Mouse (Mus musculus): ENCODE measurements around the gene Ints4. TPM values are rescaled to one million over a fixed set of nuclear protein-coding genes. Genes with fewer than 3 reads are reported as not detected.

Gene Ints4
- polyA plus RNA-seq, 1 experiment from 2014 or later, result 49.8 TPM

Other genes starting within 250 kb of the Ints4 start
- gene Usp35, start 148.9 kb upstream of the Ints4 start, polyA plus RNA-seq (2015; fragmentation: Nextera tagmentation; extraction: Ambion mirVana), result 1.2 and 1.4 TPM in 2 replicates
- 5.5 and 5.8 TPM in 2 replicates for gene Kctd21, start 148.6 kb upstream of the Ints4 start, polyA plus RNA-seq (2015; fragmentation: Nextera tagmentation; extraction: Ambion mirVana)
- 42.4 and 44.3 TPM in 2 replicates for gene Alg8, start 109.3 kb upstream of the Ints4 start, polyA plus RNA-seq (2015; fragmentation: Nextera tagmentation; extraction: Ambion mirVana)
- gene Ndufc2, start 81.0 kb upstream of the Ints4 start, polyA plus RNA-seq (2015; fragmentation: Nextera tagmentation; extraction: Ambion mirVana), result 350 and 370 TPM in 2 replicates
- gene Thrsp, start 63.2 kb upstream of the Ints4 start, polyA plus RNA-seq (2015; fragmentation: Nextera tagmentation; extraction: Ambion mirVana), result 1.2 and 1.6 TPM in 2 replicates
- gene Kctd14, start 29.6 kb upstream of the Ints4 start, polyA plus RNA-seq (2015; fragmentation: Nextera tagmentation; extraction: Ambion mirVana), result 8.9 and 9.9 TPM in 2 replicates
- 52.6 and 54.6 TPM in 2 replicates for gene Aamdc, start 98.5 kb downstream of the Ints4 start, polyA plus RNA-seq (2015; fragmentation: Nextera tagmentation; extraction: Ambion mirVana)
- 18.6 and 18.7 TPM in 2 replicates for gene Rsf1, start 98.9 kb downstream of the Ints4 start, polyA plus RNA-seq (2015; fragmentation: Nextera tagmentation; extraction: Ambion mirVana)
- 152 and 161 TPM in 2 replicates for gene Clns1a, start 215.7 kb downstream of the Ints4 start, polyA plus RNA-seq (2015; fragmentation: Nextera tagmentation; extraction: Ambion mirVana)